Mouse (Mus musculus): Measurements from ENCODE around the gene H2al1c. TPM values are rescaled to one million over a fixed set of nuclear protein-coding genes. Genes with fewer than 3 reads are reported as not detected.
"Not testable (repeated sequence)": the region's sequence is repeated elsewhere in the genome, so short reads cannot be mapped to it uniquely, and the experiment has no call there.

Gene H2al1c
- not detected in 2 replicates for total RNA-seq (2017)

DNA sequence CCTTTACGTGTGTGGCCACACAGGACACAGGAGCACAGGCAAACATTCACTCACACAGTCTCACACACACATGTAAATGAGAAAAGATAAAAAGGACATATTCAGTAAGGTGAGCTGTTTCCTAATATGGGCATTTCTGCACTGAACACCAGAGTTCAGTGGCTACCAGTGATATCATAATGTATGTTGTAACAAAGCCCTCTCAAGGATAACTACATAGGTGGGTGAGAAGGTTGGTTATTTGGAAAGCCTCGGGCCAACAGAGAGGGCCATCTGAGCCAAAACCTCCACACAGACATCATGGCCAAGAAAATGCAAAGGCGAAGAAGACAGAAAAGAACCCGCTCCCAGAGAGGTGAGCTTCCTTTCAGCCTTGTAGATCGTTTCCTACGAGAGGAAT is at the start of gene H2al1c:
Gene H2al1c (plus strand): TSS at position 301 of the 400 bp plus-strand sequence.
- not testable (repeated sequence) for ATAC-seq (ENCODE audit: extremely low read depth, insufficient number of reproducible peaks, low FRiP score, poor library complexity, severe bottlenecking)

DNA sequence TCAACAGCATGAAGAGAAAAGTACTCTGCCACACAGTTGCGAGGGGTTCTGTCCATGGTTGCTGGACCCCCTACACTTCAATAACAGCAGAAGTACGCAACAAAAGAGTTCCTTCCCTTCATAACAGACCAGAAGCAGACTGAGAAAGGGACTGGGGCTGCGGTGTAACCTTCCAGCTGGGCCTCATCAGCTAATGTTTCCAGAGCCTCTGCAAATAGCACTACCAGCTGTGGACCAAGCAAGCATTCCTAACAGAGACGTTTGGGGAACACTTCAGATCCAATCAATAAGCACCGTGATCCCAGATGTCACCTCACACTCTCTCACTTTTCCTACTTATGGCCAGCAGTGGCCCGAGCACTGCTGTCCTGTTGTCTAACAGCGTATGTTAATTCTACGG is 40.5 kb upstream of the H2al1c start:
- ATAC-seq (ENCODE audit: extremely low read depth, insufficient number of reproducible peaks, low FRiP score, poor library complexity, severe bottlenecking) = no peak

DNA sequence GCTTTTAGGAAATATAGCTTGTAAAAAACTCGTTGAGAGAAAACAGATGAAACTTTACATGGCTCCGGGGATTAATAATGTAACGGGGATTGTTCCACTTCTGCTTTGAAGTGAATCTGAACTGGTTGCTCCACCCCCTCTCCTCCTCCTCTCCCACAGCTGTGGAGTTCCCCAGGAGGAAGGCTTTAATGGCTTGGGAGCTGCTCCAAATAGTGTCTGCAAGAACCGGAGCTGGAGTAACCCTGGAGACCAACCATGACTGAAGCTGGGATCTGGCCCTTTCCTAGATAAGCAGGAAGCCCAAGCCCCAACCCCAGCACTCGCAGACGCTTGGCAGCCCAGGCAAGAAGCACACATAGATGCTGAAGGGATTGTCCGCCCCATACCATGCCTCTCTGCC is 37.7 kb upstream of the H2al1c start:
- no peak for ATAC-seq (ENCODE audit: extremely low read depth, insufficient number of reproducible peaks, low FRiP score, poor library complexity, severe bottlenecking)

DNA sequence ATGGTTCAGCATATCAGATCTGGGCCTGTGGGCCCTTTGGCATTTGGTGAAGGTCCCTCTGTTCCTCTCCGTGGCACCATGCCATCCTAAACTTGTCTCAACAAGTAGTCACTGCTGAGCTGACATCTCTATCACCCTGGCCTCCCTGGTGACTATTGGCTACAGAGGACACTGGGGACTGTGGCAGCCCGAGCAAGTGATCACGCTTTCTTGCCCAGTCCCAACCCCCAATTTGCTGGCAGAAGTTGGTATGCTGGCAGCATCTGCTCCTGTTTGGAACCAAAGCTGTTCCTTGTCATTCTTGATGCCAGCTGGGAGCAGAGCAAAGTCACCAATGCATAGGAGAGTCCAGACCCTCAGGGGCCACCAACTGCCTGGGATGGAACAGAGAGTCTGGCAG is 36.4 kb upstream of the H2al1c start:
- ATAC-seq (ENCODE audit: extremely low read depth, insufficient number of reproducible peaks, low FRiP score, poor library complexity, severe bottlenecking) = no peak

DNA sequence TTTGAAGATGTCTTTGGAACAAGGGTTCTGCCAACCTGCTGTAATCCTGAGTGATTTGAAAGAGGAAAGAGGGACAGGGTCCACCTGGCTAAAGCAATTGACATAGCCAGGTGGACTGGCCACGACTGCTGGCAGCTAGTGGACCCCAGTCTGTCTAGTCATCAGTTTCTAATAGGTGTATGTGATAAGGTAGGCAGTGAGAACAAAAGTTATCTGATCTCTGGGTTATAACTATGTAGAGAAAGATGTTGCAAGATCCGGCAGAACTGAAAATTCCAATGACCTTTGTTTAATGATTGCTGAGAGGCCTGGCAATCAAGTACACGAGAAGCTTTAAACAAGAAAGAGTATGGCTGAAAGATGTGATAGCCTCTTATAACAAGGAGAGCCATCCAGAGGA is 32.3 kb upstream of the H2al1c start:
- ATAC-seq (ENCODE audit: extremely low read depth, insufficient number of reproducible peaks, low FRiP score, poor library complexity, severe bottlenecking) = no peak

DNA sequence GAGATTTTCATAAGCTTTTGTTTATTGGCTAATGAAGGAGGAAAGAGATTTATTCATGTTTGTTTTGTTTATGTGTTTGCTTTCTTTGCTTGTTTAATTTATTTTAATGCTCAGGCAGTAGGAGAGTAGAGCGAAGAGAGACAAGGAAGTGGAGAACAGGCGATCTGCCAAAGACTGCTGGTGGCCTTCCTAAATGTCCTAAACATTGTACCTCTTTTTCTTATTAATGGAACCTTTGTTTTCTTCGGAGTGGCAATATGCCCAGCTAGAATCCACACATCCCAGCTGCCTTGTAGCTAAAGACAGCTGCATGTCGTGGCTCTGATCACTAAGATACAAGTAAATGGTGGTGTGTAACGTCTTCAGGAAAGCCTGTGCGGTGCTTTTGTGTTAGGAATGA is 28.4 kb upstream of the H2al1c start:
- ATAC-seq (ENCODE audit: extremely low read depth, insufficient number of reproducible peaks, low FRiP score, poor library complexity, severe bottlenecking) = no peak

DNA sequence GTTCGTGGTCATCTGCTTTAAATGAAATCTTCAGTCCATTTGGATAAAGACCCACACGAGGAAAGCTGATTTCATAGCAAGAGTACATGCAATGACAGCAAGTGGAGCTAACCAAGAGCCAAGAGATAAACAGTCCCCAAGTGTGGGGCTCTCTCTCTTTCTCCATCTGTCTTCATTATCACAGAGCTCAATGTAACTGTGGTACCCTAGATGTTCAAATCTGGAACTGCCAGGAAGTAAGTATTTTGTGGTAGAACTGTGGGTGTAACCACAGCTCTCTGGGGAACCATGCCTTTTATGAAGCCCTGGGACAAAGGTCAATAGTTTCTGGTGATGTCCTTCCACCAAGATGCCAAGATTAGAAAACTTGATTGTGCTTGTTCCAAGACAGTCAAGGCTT is 24.7 kb upstream of the H2al1c start:
- ATAC-seq (ENCODE audit: extremely low read depth, insufficient number of reproducible peaks, low FRiP score, poor library complexity, severe bottlenecking) = no peak

DNA sequence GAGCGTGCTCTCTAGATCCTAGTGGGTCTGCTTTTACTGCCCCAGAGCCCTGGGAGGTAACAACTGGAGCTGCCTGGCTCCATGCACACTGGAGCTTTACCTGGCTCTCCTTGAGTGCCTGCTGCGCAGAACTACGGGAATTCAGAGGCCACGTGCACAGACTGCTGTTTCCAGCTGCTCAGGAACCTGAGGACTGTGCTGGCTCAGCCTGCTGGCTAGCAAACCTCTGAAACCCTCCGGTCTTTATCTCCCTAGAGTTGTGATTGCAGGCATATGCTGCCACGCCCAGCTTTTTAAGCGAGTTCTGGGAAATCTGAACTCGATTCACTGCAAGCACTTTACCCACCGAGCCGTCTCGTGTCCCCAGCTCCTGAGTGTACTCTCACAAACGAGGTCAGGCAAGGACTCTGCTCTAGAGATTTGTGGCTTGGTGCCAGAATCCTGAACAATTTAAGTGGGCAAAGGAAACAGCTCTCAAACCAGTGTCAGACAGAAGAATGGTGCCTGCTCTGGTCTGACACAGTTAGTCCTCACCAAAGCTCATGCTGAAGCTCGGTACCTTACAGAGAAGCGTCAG is 17.1 kb upstream of the H2al1c start:
- no peak for ATAC-seq (ENCODE audit: extremely low read depth, insufficient number of reproducible peaks, low FRiP score, poor library complexity, severe bottlenecking)

DNA sequence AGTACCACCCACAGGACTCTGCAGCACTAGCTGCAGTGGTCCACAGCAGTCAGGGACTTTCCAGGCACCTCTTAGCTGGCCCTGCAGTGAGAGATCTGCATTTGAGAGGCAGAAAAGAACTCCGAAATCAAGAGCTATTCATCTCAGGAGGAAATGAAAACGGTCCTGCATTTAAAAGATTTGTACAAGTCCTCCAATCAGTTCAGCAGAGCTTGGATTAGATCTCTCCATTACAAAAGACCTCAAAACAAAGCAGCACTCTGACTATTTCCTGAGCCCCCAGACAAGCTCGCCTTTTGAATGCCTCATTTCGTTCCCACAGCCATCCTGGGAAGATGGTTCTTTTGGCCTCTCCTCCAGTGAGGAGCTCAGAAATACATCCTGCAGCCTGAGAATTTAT is 16.2 kb upstream of the H2al1c start:
- no peak for ATAC-seq (ENCODE audit: extremely low read depth, insufficient number of reproducible peaks, low FRiP score, poor library complexity, severe bottlenecking)

DNA sequence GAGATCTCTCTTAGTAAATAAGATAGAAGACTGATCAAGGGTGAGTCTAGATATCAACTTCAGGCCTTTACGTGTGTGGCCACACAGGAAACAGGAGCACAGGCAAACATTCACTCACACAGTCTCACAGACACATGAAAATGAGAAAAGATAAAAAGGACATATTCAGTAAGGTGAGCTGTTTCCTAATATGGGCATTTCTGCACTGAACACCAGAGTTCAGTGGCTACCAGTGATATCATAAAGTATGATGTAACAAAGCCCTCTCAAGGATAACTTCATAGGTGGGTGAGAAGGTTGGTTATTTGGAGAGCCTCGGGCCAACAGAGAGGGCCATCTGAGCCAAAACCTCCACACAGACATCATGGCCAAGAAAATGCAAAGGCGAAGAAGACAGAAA is 6.5 kb upstream of the H2al1c start, which contains the start of gene H2al1a:
Gene H2al1a (plus strand): TSS at position 301 of the 400 bp plus-strand sequence.
- not testable (repeated sequence) for ATAC-seq (ENCODE audit: extremely low read depth, insufficient number of reproducible peaks, low FRiP score, poor library complexity, severe bottlenecking)

DNA sequence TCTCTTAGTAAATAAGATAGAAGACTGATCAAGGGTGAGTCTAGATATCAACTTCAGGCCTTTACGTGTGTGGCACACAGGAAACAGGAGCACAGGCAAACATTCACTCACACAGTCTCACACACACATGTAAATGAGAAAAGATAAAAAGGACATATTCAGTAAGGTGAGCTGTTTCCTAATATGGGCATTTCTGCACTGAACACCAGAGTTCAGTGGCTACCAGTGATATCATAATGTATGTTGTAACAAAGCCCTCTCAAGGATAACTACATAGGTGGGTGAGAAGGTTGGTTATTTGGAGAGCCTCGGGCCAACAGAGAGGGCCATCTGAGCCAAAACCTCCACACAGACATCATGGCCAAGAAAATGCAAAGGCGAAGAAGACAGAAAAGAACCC is 3.3 kb upstream of the H2al1c start, which contains the start of gene H2al1b:
Gene H2al1b (plus strand): TSS at position 301 of the 400 bp plus-strand sequence.
- not testable (repeated sequence) for ATAC-seq (ENCODE audit: extremely low read depth, insufficient number of reproducible peaks, low FRiP score, poor library complexity, severe bottlenecking)

DNA sequence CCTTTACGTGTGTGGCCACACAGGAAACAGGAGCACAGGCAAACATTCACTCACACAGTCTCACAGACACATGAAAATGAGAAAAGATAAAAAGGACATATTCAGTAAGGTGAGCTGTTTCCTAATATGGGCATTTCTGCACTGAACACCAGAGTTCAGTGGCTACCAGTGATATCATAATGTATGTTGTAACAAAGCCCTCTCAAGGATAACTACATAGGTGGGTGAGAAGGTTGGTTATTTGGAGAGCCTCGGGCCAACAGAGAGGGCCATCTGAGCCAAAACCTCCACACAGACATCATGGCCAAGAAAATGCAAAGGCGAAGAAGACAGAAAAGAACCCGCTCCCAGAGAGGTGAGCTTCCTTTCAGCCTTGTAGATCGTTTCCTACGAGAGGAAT is 3.1 kb downstream of the H2al1c start, which contains the start of gene H2al1d:
Gene H2al1d (plus strand): TSS at position 301 of the 400 bp plus-strand sequence.
- ATAC-seq (ENCODE audit: extremely low read depth, insufficient number of reproducible peaks, low FRiP score, poor library complexity, severe bottlenecking) = not testable (repeated sequence)

DNA sequence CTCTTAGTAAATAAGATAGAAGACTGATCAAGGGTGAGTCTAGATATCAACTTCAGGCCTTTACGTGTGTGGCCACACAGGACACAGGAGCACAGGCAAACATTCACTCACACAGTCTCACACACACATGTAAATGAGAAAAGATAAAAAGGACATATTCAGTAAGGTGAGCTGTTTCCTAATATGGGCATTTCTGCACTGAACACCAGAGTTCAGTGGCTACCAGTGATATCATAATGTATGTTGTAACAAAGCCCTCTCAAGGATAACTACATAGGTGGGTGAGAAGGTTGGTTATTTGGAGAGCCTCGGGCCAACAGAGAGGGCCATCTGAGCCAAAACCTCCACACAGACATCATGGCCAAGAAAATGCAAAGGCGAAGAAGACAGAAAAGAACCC is 6.2 kb downstream of the H2al1c start, which contains the start of gene H2al1e:
Gene H2al1e (plus strand): TSS at position 301 of the 400 bp plus-strand sequence.
- ATAC-seq (ENCODE audit: extremely low read depth, insufficient number of reproducible peaks, low FRiP score, poor library complexity, severe bottlenecking) = not testable (repeated sequence)

DNA sequence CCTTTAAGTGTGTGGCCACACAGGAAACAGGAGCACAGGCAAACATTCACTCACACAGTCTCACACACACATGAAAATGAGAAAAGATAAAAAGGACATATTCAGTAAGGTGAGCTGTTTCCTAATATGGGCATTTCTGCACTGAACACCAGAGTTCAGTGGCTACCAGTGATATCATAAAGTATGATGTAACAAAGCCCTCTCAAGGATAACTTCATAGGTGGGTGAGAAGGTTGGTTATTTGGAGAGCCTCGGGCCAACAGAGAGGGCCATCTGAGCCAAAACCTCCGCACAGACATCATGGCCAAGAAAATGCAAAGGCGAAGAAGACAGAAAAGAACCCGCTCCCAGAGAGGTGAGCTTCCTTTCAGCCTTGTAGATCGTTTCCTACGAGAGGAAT is 9.4 kb downstream of the H2al1c start, which contains the start of gene H2al1f:
Gene H2al1f (plus strand): TSS at position 301 of the 400 bp plus-strand sequence.
- not testable (repeated sequence) for ATAC-seq (ENCODE audit: extremely low read depth, insufficient number of reproducible peaks, low FRiP score, poor library complexity, severe bottlenecking)

DNA sequence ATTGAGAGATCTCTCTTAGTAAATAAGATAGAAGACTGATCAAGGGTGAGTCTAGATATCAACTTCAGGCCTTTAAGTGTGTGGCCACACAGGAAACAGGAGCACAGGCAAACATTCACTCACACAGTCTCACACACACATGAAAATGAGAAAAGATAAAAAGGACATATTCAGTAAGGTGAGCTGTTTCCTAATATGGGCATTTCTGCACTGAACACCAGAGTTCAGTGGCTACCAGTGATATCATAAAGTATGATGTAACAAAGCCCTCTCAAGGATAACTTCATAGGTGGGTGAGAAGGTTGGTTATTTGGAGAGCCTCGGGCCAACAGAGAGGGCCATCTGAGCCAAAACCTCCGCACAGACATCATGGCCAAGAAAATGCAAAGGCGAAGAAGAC is 12.5 kb downstream of the H2al1c start, which contains the start of gene H2al1g:
Gene H2al1g (plus strand): TSS at position 301 of the 400 bp plus-strand sequence.
- not testable (repeated sequence) for ATAC-seq (ENCODE audit: extremely low read depth, insufficient number of reproducible peaks, low FRiP score, poor library complexity, severe bottlenecking)

DNA sequence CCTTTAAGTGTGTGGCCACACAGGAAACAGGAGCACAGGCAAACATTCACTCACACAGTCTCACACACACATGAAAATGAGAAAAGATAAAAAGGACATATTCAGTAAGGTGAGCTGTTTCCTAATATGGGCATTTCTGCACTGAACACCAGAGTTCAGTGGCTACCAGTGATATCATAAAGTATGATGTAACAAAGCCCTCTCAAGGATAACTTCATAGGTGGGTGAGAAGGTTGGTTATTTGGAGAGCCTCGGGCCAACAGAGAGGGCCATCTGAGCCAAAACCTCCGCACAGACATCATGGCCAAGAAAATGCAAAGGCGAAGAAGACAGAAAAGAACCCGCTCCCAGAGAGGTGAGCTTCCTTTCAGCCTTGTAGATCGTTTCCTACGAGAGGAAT is 15.7 kb downstream of the H2al1c start, which contains the start of gene H2al1h:
Gene H2al1h (plus strand): TSS at position 301 of the 400 bp plus-strand sequence.
- not testable (repeated sequence) for ATAC-seq (ENCODE audit: extremely low read depth, insufficient number of reproducible peaks, low FRiP score, poor library complexity, severe bottlenecking)

DNA sequence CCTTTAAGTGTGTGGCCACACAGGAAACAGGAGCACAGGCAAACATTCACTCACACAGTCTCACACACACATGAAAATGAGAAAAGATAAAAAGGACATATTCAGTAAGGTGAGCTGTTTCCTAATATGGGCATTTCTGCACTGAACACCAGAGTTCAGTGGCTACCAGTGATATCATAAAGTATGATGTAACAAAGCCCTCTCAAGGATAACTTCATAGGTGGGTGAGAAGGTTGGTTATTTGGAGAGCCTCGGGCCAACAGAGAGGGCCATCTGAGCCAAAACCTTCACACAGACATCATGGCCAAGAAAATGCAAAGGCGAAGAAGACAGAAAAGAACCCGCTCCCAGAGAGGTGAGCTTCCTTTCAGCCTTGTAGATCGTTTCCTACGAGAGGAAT is 18.9 kb downstream of the H2al1c start, which contains the start of gene H2al1i:
Gene H2al1i (plus strand): TSS at position 301 of the 400 bp plus-strand sequence.
- not testable (repeated sequence) for ATAC-seq (ENCODE audit: extremely low read depth, insufficient number of reproducible peaks, low FRiP score, poor library complexity, severe bottlenecking)

DNA sequence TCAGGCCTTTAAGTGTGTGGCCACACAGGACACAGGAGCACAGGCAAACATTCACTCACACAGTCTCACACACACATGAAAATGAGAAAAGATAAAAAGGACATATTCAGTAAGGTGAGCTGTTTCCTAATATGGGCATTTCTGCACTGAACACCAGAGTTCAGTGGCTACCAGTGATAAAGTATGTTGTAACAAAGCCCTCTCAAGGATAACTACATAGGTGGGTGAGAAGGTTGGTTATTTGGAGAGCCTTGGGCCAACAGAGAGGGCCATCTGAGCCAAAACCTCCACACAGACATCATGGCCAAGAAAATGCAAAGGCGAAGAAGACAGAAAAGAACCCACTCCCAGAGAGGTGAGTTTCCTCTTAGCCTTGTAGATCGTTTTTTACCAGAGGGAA is 22.1 kb downstream of the H2al1c start, which contains the start of gene H2al1j:
Gene H2al1j (plus strand): TSS at position 301 of the 400 bp plus-strand sequence.
- ATAC-seq (ENCODE audit: extremely low read depth, insufficient number of reproducible peaks, low FRiP score, poor library complexity, severe bottlenecking) = not testable (repeated sequence)

DNA sequence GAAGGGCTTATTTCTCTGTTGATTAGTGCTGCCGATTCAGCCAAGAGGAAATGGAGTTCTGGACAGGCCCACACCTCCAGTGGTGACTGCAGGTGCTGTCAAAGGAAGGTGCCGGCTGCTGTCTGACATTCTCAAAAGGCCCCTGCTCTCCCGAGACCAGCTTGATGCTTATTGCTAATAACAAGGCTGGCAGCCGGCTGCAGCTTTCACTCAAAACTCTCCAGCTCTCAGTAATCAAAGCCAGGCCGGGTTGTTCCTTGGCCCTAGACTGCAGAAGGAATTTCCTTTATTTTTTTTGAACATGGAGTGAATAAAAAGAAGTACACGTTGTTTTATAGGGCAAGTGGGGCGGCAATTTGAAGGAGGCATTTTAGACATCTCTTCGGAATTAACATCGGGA is 40.3 kb downstream of the H2al1c start:
- ATAC-seq (ENCODE audit: extremely low read depth, insufficient number of reproducible peaks, low FRiP score, poor library complexity, severe bottlenecking) = no peak

DNA sequence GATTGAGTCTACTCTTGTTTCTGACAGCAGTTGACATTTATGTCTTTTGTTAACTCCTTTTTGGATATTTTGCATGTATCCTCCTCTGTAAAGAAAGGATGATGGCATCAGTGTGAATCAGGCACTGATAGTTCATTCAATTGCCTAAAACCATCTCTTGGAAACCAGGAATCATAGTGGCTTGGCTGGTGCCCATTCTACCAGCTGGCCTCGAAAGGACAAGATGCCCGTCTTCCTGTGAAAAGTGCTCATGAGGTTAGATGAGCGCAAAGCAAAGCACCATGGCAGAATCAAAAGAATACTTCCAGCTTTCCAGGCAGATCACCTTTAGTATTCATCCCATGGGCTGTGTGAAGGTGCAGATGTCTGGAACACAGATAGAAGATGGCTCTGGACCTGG is 41.3 kb downstream of the H2al1c start:
- no peak for ATAC-seq (ENCODE audit: extremely low read depth, insufficient number of reproducible peaks, low FRiP score, poor library complexity, severe bottlenecking)
